ENCODE assay signal across 1 mouse cellular context in genomic region chr2:130167861-130168260, GRCm38 (mm10).
TF ChIP-seq lines count a peak whose summit lies in the region.

No protein-coding gene starts in this region.

TF ChIP-seq in CH12.LX, 34 proteins besides CTCF, POLR2A, EP300 and RAD21 (continued from another document):
- TF ChIP-seq POLR2AphosphoS2 (IDR thresholded peaks at IDR 0.05; ENCODE audit: low read depth, low read length) (0 out of 2 replicates have a peak, but pooled peaks have one; percentile 11), SMC3 (IDR thresholded peaks at IDR 0.05; ENCODE audit: low read depth, low read length) (peak; percentile 40)
